Mouse (Mus musculus) erythroblast, embryonic 14.5 days (primary cell): ENCODE data around the gene Pik3r2.

Source experiments
- GATA1 ChIP-seq: IDR thresholded peaks from 2 replicates; pipeline ENCODE4 v1.6.1; 2012; ENCODE audit warnings: low read length, inconsistent platforms, mixed read lengths
- TAL1 ChIP-seq: IDR thresholded peaks from 3 replicates; pipeline ENCODE4 v1.6.1; 2012; ENCODE audit warnings: low read length, inconsistent platforms, mixed read lengths

GRCm38 (mm10) chr8:70723486-70724210, 52.9 kb downstream of the Pik3r2 start, which contains the start of gene Pde4c:
- TF ChIP-seq GATA1 = no peak
- no peak for TF ChIP-seq TAL1
